Mouse (Mus musculus) Patski (cell line): ENCODE measurements around the gene Hmgcl. TPM values are rescaled to one million over a fixed set of nuclear protein-coding genes. Genes with fewer than 3 reads are reported as not detected.
"Not testable (repeated sequence)": the region's sequence is repeated elsewhere in the genome, so short reads cannot be mapped to it uniquely, and the experiment has no call there.

Source experiments
- ATAC-seq: fragments of 100-300 bp; one replicate; pipeline ENCODE4 v1.8.0; 2021
- CTCF ChIA-PET: fragments of 350-600 bp; sonication (Branson Sonifier 250); formaldehyde crosslinking; loops from one replicate; lab custom pipeline; 2022; ENCODE audit warnings: inconsistent platforms; lab: Charles Lee
- POLR2A ChIA-PET: fragments of 350-600 bp; sonication (Branson Sonifier 250); formaldehyde crosslinking; loops from one replicate; lab custom pipeline; 2022; ENCODE audit warnings: antibody characterized with exemption, inconsistent platforms; lab: Charles Lee
- DNase-seq: peaks from one replicate; pipeline ENCODE4 v3.0.0-alpha.2; 2011; ENCODE audit warnings: low read depth, low spot score
- H3K27me3 ChIP-seq: fragments of 371-371 bp; one replicate; pipeline ENCODE4 v1.5.1; 2021
- CTCF ChIP-seq: fragments of 100-300 bp; IDR thresholded peaks from one replicate; pipeline ENCODE4 v1.5.1; 2021
- in situ Hi-C: fragments of 300-500 bp; cut with MboI; formaldehyde crosslinking; loops from 3 replicates; pipeline ENCODE4 v1.11.1; 2018; ENCODE audit warnings: low pct_unique_long_range_greater_than_20kb, mixed read lengths
- polyA plus RNA-seq: library from polyadenylated mRNA; unstranded; gene quantifications from one replicate; pipeline ENCODE4 v1.2.3, GENCODE M21; 2021

Hmgcl gene
- polyA plus RNA-seq, 1 experiment from 2014 or later = 35.2 TPM

DNA sequence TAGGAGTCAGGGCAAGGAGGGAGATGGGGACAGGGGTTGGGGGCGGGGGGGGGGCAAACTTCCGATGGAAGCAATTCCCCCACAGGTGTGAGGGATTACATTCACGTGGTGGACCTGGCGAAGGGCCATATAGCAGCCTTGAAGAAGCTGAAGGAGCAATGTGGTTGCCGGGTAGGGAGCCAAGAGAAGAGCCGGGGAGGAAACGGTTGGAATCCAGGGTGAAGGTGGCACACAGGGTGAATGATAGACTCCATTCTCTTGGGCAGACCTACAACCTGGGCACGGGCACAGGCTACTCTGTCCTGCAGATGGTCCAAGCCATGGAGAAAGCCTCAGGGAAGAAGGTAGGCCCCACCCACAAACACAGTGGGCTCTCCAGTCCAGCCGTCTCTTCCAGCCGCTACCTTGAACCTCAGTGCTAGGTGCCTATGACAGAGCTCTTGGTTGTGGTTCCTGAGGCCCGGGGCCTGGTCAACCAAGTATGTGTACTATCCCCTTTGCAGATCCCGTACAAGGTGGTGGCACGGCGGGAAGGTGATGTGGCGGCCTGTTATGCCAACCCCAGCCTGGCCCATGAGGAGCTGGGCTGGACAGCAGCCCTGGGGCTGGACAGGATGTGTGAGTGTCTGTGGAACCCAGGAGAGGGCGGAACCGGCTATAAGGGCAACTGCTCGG is 21.0 kb downstream of the Hmgcl start:
- DNase-seq (no peak), ATAC-seq (no peak)
- ChIA-PET POLR2A (no interaction called here), CTCF (no interaction called here)
- no peaks in the 10 kb centered on the region for H3K27me3 ChIP-seq
- TF ChIP-seq CTCF = no peak
- in situ Hi-C loops = no loop called here

DNA sequence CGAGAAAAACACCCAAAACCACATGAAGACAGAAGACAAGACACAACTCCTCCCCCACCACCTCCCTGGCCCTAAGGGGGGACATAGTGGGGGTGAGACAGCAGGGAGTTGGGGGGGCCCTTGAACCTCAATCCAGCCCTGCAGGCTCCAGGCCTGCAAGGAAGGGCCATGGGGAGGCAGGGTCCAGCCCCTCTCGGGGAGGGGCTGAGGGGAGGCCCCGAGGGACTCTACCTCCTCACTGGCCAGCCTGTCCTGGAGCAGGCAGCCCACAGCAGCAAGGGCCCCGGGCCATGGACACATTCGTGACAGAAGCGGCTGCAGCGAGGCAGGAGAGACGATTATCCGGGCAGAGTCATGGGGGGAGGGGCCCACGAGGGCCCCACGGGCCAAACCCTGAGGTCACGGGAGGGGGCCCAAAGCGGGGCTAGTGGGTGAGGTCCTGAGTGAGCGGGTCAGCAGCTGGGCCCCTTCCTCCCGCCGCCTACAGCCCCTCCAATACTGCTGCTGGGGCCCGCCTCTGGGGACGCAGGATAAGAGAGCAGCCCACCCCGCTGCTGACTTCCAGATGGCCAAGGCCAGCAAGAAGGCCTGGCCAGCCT is 22.1 kb downstream of the Hmgcl start:
- DNase-seq (no peak), ATAC-seq (no peak)
- POLR2A ChIA-PET = no interaction called here
- in situ Hi-C loops = no loop called here
- CTCF ChIA-PET = no interaction called here
- H3K27me3 ChIP-seq = no peaks in the 10 kb centered on the region
- TF ChIP-seq CTCF = no peak

DNA sequence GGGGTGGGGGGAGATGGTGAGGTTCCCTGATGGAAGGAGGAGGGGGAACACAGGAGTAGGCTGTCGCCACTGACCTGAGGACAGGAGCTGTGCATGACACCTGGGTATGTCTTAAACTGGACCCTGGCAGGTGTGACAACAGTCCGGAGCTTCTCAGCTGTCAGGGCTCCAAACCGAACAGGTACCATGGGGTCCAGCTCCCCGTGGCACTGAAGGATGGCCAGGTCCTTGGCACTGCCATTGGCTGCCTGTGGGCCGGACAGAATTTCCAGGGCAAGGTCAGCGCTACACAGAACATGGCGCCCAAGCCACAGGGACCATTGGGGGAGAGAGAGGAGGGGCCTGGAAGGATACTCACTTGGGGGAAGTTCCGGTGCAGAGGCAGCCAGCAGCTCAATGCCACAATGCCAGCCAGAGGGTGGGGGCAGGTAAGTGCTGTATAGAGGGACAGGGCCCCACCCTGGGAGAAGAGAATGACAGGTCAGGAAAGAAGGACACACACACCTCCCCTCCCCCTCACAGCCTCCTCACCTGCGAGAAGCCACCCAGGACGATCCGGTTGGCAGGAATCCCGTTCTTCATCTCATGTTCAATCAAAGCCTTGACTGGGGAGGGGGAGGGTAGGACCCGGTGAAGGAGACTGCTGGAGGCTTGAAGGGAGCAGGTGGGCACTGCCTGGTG is 23.0 kb downstream of the Hmgcl start:
- in situ Hi-C loops = no loop called here
- no peak for TF ChIP-seq CTCF
- ATAC-seq = no peak
- POLR2A ChIA-PET = no interaction called here
- no peak for DNase-seq
- no peaks in the 10 kb centered on the region for H3K27me3 ChIP-seq
- CTCF ChIA-PET = interaction anchor here (1.2 kb wide), 1 partner anchor 14 kb away, joined by 3 read pairs; no protein-coding TSS in a partner anchor

DNA sequence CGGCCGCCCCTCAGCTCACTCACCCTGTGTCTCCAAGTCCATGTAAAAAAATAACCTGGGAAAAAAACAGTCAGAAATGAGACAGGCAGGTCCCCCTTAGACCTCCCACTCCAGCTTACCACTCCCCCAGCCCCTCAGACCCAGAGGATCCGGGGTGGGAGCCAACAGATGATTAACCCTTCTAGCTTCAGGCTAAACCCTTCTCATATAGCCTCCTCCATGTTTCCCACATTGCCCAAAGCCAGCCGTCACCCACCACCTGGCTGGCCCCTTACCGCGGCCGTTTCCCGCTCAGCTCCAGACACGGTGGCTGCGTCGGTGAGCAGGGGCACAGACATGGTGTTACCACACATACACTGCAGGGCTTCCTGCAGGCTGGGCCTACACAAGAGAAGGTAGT is 24.3 kb downstream of the Hmgcl start:
- DNase-seq (no peak), ATAC-seq (no peak)
- in situ Hi-C loops = no loop called here
- ChIA-PET POLR2A (no interaction called here), CTCF (no interaction called here)
- no peaks in the 10 kb centered on the region for H3K27me3 ChIP-seq
- TF ChIP-seq CTCF = no peak

DNA sequence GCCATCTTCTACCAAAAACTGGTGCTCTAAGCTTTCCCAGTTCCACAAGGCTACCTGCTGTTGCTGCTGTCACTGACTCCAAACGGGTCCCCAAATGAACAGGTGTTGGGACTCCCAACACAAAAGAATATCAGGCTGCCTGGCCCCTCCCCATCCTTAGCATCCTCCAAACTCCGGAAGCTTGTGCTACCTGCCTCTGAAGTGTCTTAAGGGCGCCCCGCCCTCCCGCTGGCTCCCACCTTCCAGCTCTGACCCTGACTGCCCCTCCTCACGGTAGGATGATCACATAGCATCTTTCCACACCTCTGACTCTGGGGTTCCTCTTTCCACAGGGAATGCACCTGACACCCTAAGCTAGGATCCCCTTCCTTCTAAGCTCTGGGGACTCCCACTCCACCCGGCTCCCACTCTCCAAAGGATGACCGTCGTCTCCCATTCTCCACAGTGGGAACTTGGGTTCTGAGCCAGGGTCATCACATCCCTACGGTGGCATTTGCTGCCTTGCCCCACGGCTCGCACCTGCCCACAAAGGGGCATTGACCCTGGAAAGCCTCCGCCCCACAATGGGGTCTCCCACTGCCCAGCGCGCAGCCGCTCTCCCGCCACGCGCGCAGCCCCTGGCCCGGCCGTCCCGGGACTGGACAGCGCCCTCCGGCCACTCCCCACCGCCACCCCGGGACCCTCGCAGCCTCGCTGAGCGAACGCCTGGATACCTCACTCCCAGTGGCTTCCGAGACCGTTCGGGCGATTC is 25.7 kb downstream of the Hmgcl start:
- in situ Hi-C loops = no loop called here
- no peaks in the 10 kb centered on the region for H3K27me3 ChIP-seq
- DNase-seq = no peak
- CTCF ChIA-PET = interaction anchor here (1.7 kb wide), 1 partner anchor 9 kb away, joined by 5 read pairs; no protein-coding TSS in a partner anchor
- ATAC-seq = no peak
- POLR2A ChIA-PET = no interaction called here
- TF ChIP-seq CTCF = no peak

DNA sequence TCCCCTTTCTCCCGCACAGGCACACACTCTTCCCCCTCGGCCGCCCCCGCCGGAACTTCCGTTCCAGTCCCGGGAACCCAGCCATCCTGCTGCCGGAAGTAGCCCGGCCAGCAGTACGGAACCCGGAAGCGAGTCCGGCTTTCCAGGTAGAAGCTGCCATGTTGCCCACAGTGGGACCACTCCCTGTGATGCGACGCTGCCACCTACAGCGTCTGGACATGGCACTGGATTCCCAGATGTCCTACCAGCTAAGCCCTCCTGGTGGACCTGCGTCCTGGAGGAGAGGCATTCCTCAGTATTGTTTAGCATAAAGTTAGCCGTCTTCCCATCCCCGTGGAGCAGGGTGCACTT is 26.3 kb downstream of the Hmgcl start, which contains the start of gene Lypla2:
TSS of gene Lypla2 (minus strand) at position 71 of the 351 bp plus-strand sequence.
- ATAC-seq = peak; percentile 51
- H3K27me3 ChIP-seq = no peaks in the 10 kb centered on the region
- in situ Hi-C loops = no loop called here
- POLR2A ChIA-PET = interaction anchor here (1.8 kb wide), 1 partner anchor 11 kb away, joined by 4 read pairs; no protein-coding TSS in a partner anchor
- no peak for DNase-seq
- CTCF ChIA-PET = interaction anchor here (1.7 kb wide), 1 partner anchor 10 kb away, joined by 5 read pairs; no protein-coding TSS in a partner anchor
- TF ChIP-seq CTCF = no peak

DNA sequence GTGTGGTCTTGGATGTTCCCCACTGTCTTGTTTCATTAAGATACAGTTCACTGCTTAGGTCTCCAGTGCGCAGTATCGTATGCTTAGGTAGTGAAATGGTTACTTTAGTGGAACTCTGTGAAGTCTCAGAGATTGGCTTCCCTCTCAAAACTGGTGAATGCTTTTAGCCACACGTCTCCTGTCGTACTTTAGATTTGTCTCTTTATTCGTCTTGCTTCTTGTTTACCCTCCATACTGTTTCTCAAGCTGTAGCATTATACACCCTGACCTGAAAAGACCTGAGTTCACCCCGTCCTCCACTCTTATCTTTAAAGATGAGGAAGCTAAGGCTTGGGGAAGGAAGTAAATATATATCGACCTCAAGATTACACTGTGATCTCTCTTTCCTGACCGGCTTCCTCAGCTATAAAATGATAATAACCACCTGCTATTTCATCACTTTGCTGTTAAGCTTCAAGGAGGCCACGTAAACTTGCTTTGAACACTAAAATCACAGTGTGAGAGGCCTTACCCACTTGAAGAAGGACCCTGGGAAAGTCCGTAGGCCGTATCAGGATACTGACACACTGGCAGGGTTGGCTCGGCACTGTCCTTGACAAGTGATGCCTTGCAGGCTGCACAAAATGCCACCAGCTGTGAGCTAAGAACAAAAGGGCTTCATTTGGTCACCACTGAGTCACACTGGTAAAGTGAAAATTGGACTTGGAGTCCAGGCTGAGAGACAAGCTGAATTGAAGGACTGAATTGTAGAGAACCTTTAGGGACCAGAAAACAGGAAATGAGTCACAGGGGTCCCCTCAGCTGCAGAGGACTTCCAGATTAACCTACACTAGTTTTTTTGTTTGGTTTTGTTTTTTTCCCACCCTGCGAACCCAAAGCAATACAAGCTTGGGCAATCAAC is 26.9 kb downstream of the Hmgcl start:
- TF ChIP-seq CTCF = no peak
- ChIA-PET POLR2A (interaction anchor here (1.0 to 1.8 kb wide), 2 partner anchors 10 to 12 kb away, joined by 4 read pairs; no protein-coding TSS in a partner anchor), CTCF (interaction anchor here (1.3 to 1.7 kb wide), 2 partner anchors 10 to 11 kb away, joined by 4 to 5 read pairs; no protein-coding TSS in a partner anchor)
- ATAC-seq (no peak), DNase-seq (no peak)
- in situ Hi-C loops = no loop called here
- no peaks in the 10 kb centered on the region for H3K27me3 ChIP-seq

DNA sequence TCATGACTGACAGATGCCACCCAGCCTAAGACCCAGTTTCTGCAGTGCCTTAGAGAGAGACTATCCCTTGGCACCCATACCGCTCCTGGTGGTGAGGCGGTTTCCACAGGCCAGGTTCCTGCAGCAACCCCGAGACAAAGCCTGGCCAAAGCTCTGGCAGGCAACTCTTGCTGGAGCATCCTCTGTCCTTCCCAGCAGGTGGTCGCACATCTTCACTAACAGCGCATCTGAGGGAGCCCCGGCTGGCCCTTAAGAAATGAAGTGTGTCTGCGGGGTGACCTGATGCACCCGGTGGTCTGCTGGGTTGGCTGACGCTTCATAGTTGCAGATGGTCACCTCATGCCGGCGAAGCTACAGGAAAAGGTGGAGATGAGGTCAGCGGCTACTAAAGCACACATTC is 29.9 kb downstream of the Hmgcl start:
- ATAC-seq (no peak), DNase-seq (no peak)
- CTCF ChIA-PET = no interaction called here
- in situ Hi-C loops = no loop called here
- no peak for TF ChIP-seq CTCF
- no peaks in the 10 kb centered on the region for H3K27me3 ChIP-seq
- POLR2A ChIA-PET = no interaction called here

DNA sequence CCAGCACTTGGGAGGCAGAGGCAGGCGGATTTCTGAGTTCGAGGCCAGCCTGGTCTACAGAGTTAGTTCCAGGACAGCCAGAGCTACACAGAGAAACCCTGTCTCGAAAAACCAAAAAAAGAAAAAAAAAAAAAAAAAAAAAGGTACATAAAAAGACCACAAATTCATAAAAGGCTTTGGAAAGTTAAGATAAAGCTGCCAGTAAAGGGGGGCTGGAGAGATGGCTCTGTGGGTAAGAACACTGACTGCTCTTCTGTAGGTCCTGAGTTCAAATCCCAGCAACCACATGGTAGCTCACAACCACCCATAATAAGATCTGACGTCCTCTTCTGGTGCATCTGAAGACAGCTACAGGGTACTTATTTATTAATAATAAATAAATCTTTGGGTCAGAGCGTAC is 34.0 kb downstream of the Hmgcl start:
- in situ Hi-C loops, POLR2A ChIA-PET: not testable (repeated sequence)

More for the DNA sequence above, 34.0 kb downstream of the Hmgcl start:
- ATAC-seq, H3K27me3 ChIP-seq, DNase-seq: not testable (repeated sequence)
- CTCF ChIA-PET = interaction anchor here (1.2 kb wide), 1 partner anchor 10 kb away, joined by 3 read pairs; no protein-coding TSS in a partner anchor
